Mouse (Mus musculus) stomach, postnatal 0 days (tissue): Measurements from ENCODE around the gene Rasl12.

Source experiments
- CTCF ChIP-seq: IDR thresholded peaks from 2 replicates; pipeline ENCODE4 v1.5.1; 2016; ENCODE audit warnings: antibody characterized with exemption, low read depth, mild to moderate bottlenecking, moderate library complexity
- EP300 ChIP-seq: optimal IDR thresholded peaks from 2 replicates; pipeline ENCODE3; 2016; ENCODE audit warnings: antibody characterized with exemption

DNA sequence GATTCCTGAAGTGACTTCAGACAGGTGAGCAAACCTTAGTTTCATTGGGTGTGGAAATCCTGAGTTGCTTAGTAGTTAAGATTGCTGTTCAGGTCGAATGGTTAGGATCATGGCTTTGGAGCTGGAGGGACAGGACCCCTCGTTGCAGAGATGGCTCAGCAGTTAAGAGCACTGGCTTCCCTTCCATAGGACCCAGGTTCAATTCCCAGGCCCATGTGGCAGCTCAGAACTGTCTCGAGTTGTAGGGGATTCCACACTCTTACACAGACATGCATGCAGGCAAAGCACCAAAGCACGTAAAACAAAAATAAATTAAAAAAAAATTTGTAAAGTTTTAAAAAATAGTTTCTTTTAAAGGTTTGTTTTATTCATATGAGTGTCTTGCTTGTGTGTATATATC is 36.9 kb downstream of the Rasl12 start:
- TF ChIP-seq CTCF = no peak
- TF ChIP-seq EP300 = no peak
